Mouse (Mus musculus) bone marrow macrophage, adult 2 months (primary cell): Measurements from ENCODE around the gene Nat9.

Source experiments
- CTCF ChIP-seq: IDR thresholded peaks from 2 replicates; pipeline ENCODE4 v1.5.1; 2012; ENCODE audit warnings: low read depth, mild to moderate bottlenecking, low read length, moderate library complexity
- POLR2A ChIP-seq: IDR thresholded peaks from 2 replicates; pipeline ENCODE4 v1.6.1; 2012; ENCODE audit warnings: mild to moderate bottlenecking, low read depth, low read length, borderline replicate concordance

- TF ChIP-seq POLR2A: no peak
- TF ChIP-seq CTCF: no peak
Measured at GRCm38 (mm10) chr11:115173549-115174339, 13.9 kb downstream of the Nat9 start.
